Mouse (Mus musculus) Muller cell, postnatal 12 days (primary cell): ENCODE measurements at regions not wholly inside any gene's neighbourhood (a gene's known extent, or its start where the extent isn't known, plus 50 kb on each side); places are given as distances from the start of the nearest gene placed in this dataset.

Experiments
- DNase-seq: peaks from one replicate; pipeline ENCODE4 v3.0.0-alpha.2; 2015; ENCODE audit errors: inconsistent ontology term

DNA sequence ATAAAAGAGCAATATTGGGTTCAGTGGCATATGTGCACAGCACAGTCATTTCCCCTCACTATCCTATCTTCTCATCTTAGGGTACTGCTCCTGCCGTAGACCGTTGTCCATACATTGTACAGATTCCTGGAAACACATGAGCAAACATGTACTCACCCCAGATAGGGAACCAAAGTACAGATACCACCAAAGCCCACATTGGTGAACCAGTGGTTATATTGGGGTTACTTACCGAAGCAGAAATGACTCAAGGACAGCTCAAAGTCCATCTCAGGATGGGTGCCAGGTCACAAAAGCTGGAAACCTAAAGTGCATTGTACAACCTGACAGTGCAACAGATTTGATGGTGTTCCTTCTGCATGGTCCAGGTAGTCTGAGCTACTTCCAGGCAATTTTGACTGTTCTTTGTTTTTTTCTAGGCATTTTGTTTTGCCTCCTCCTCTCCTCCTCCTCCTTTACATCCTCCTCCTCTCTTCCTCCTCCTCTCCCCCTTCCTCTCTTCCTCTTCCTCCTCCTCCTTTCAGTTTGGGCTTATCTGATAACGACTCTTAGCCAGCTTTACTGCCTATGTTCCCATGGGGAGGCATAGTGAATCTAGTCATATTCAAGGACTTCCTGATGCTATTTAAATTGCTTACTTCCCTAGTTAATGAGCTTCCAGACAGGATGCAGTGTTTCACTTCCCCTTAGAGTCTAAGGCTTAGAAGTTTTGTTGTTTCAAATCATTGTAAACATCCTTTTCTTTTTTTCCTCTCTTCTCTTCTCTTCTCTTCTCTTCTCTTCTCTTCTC, 65.1 kb upstream of the Tab2 start:
- DNase-seq, result no peak

DNA sequence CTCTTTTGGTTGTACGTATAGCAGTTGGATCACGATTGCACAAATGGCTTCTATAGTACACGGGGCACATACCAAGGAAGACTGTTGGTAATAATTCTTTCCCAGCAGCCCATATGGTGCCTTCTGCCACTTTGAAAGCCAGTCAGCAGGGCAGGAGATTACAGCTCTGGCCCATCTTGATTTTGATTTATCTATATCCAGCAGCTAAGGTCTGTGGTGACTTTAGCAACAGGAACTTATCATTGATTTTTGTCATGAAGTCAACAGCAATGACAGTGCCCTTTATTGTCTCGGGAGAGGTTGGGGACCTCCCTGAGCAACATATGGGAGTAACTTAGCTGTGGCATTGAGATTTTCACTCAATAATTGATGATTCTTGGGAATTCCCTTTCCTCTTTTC, 64.1 kb upstream of the Tab2 start:
- DNase-seq, result no peak

DNA sequence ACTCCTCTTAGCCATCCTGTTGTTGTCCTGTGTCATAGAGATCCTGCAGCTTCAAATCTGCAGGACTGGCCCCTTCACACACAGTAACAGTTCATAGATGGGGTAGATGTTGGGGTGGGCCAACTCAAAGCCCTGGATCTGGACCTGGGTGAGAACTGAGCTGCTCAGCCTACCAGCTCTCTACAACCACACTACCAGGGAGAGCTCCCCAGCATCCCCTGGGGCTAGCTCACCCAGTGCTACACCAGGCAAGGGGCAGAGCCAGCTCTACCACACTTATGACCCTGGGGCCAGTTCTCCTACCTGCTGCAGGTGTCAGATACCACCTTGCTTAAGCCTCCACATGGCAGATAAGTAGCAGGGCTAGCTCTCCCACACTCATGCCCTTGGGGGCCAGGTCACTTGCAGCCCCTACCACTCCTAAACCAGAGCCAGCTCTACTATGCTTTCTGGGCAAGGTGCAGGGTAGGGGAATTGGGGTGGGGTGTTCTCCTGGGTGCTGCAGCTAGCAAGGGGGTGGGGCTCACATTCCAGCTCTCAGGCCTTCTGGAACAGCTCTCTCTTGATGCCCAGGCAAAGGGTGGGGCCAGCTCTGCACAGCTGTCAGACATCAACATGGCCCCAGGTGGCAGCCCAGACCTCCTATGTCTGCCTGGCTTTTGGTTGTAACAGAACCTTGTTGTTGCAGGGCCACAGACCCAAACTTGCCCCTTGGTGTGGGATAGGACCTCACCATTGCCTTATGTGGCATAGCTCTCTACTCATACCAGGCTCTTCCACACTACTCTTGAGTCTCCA, 62.4 kb upstream of the Tab2 start:
- no peak for DNase-seq

DNA sequence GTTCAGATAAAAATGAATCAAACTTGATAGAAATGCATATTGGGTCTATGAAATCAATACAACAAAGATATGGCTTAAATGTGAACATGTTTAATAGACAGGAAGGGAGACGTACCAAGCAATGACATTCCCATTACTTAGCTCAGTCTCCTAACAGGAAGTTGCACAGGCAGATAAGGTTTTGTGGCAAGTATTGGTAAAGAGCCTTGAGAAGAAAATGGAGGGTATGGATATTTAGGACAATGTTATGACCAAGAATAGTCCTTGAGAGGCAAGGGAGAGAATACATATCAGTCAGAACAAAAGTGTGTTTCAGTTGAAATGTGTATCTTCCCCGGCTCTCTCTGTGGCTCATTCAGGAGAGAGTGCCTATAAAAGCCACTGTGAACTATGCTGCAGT, 60.7 kb upstream of the Tab2 start:
- DNase-seq, result no peak

DNA sequence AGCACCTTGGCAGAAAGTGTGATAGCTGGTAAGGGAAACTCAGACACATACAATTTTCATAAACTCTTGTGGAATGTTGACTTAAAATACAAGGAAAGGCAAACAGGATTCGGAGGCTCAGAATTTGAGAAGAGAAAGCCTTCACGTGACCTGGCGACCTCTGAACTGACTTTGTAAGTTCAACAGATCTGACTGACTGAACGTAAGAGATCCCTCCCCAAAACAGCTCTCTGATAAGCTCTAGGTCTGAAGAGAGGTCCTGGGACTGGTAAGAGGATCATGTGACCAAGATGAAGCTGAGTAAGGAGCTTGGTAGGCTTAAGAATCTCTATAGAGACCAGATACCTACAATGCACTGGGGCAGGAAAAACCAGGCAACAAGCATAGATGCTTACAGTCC, 55.7 kb upstream of the Tab2 start:
- DNase-seq, result no peak

DNA sequence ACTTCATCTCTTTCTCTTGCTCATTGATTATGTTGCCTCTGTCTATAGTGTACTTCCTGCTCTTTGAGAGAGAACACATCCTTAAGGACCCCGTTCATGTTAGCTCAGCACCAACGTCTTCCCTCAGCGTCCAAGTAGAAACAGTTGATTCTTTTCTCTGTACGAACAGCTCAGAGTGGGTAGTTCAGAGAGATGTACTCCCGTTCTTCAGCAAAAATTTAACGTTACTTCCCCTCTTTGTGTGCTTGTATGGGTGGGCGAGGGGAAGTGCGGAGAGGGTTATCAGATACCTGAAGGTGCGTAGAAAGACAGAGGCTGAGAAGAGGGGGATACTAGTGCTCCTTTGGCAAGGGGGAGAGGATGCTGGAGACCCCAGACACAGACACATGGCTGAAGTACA, 55.1 kb upstream of the Tab2 start:
- no peak for DNase-seq

DNA sequence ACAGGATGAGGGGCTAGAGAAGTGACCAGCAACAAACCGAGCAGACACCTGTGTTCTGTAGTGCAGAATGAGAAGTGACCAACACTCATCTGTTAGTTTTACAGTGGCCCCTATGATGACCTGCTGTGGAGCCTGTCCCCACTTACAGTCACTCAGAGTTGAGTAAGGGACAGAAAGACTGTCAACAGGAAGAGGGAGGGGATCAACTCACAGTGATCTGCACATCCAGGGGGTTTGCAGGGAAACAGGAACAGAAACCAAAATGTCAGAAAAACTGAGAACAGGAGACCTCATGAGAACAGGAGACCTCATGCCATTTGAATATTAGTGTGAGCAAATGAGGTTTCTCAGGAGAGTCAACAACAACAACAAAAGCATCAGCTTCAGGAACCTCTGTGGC, 53.8 kb upstream of the Tab2 start:
- no peak for DNase-seq

DNA sequence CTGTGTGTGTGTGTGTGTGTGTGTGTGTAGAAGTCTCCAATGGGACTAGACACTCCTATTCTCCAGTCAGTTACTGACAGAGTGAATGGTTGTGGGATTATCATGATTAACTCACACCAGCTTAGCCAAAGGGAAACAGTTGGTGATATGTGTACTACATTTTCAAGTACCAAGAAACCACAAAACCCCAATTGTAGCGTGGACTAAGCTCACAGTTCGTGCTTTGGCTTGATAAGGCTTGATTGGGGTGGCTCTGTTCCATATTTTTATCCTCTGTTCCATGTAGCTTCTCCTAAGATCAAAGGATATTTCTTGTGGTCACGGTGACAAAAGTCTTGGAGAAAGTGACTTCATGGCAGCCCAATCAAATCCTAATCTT, 51.9 kb upstream of the Tab2 start:
- no peak for DNase-seq

DNA sequence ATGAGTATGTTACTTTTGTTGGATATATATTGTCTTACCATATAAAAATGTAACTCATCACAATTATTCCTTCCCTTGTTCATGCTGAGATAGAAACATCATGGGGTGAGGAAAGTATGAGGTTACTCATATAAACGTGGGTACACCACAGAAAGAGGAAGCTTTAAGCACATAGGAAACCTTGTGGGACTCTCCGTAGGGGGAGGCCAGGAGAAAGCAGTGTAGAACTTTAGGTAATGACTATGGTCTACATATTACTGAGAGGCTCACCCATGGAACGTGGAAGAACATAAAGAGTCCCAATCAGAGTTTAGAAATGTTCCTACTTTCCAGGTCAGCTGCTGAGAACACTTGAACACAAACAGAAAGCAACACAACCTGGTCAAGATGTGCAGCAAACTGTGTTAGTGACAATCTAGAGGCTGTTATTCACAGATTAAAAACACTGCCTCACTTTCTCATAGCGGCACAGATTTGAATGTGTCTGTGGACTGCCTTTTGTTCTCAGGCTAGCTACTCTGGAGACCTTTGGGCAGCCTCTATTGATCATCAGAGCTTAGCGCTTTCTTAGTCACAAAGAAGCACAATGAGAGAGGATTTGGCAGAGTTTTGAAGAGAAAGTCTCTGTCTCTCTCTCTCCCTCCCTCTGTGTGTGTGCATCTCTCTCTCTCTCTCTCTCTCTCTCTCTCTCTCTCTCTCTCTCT, 51.4 kb upstream of the Tab2 start:
- peak; percentile 46 for DNase-seq
